Comparison of ENCODE assay signal across 8 mouse cellular contexts in genomic region chr9:50462494-50463204, GRCm38 (mm10). TPM values are rescaled to one million over a fixed set of nuclear protein-coding genes. Genes with fewer than 3 reads are reported as not detected.
A peak's percentile ranks its signal among the peaks of the same experiment; 100 is the strongest.
DNase-seq lines count a peak whose midpoint lies in the region; ATAC-seq and TF ChIP-seq lines count a peak whose summit lies in the region.

No protein-coding gene starts in this region.

- H3K4me3 ChIP-seq in cerebellum, adult 2 months (replicated peaks; ENCODE audit: insufficient read depth, low read depth, low read length) = no peak overlapping the region
- H3K4me3 ChIP-seq in forebrain, embryonic 15.5 days = no peak overlapping the region
- no peak overlapping the region for H3K4me3 ChIP-seq in hindbrain, embryonic 12.5 days

- H3K4me1 ChIP-seq in cerebellum, adult 2 months (ENCODE audit: control insufficient read depth, insufficient read depth, low read length) = no peaks in the 10 kb centered on the region
- H3K4me1 ChIP-seq in forebrain, embryonic 15.5 days = no peaks in the 10 kb centered on the region
- H3K4me1 ChIP-seq in hindbrain, embryonic 12.5 days = no peaks in the 10 kb centered on the region

- DNase-seq in R1 (ENCODE audit: low read depth, low spot score) = peak; percentile 75
- DNase-seq in cerebellum, adult 2 months = peak; percentile 42 to 58
- DNase-seq in layer of hippocampus, postnatal 10 days (ENCODE audit: low spot score in 2 of 2) = peak; percentile 80 to 83
- peak; percentile 78 for DNase-seq in lung, postnatal 25 days (ENCODE audit: low spot score)
- peak; percentile 58 for DNase-seq in retina, postnatal 7 days (ENCODE audit: low read depth, low spot score)
- DNase-seq in urinary bladder, postnatal 25 days (ENCODE audit: low spot score) = peak; percentile 80

- no peaks in the 10 kb centered on the region for H3K9me3 ChIP-seq in forebrain, embryonic 15.5 days
- no peaks in the 10 kb centered on the region for H3K9me3 ChIP-seq in hindbrain, embryonic 12.5 days (replicated peaks)

- ATAC-seq in forebrain, embryonic 15.5 days (replicated peaks) = no peak
- no peak for ATAC-seq in hindbrain, embryonic 12.5 days (ENCODE audit: low FRiP score)

- no peak for TF ChIP-seq POLR2A in cerebellum, adult 2 months (IDR thresholded peaks at IDR 0.05; ENCODE audit: borderline replicate concordance, insufficient read depth, low read length)

- H3K9ac ChIP-seq in forebrain, embryonic 15.5 days (replicated peaks) = no peak overlapping the region
- no peak overlapping the region for H3K9ac ChIP-seq in hindbrain, embryonic 12.5 days

- no peaks in the 10 kb centered on the region for H3K27me3 ChIP-seq in cerebellum, adult 2 months (ENCODE audit: control insufficient read depth, insufficient read depth, low read length)
- H3K27me3 ChIP-seq in forebrain, embryonic 15.5 days = no peaks in the 10 kb centered on the region
- H3K27me3 ChIP-seq in hindbrain, embryonic 12.5 days = no peaks in the 10 kb centered on the region; the same call in 1 of the 2 replicates

- H3K4me2 ChIP-seq in forebrain, embryonic 15.5 days (replicated peaks) = peak overlapping the region; percentile 16
- H3K4me2 ChIP-seq in hindbrain, embryonic 12.5 days (replicated peaks) = peak overlapping the region; percentile 30

- TF ChIP-seq CTCF in cerebellum, adult 2 months (IDR thresholded peaks at IDR 0.05; ENCODE audit: borderline replicate concordance, insufficient read depth, low read depth, low read length) = peak; percentile 73

- H3K36me3 ChIP-seq in forebrain, embryonic 15.5 days = no peaks in the 10 kb centered on the region
- H3K36me3 ChIP-seq in hindbrain, embryonic 12.5 days = no peaks in the 10 kb centered on the region

- H3K27ac ChIP-seq in cerebellum, adult 2 months (ENCODE audit: insufficient read depth, low read length) = no peak overlapping the region
- H3K27ac ChIP-seq in forebrain, embryonic 15.5 days (replicated peaks) = no peak overlapping the region
- H3K27ac ChIP-seq in hindbrain, embryonic 12.5 days = no peak overlapping the region

- WGBS in cerebellum, adult 2 months = 49% methylated on average over 19 of the region's 19 CpGs
- 48% methylated on average over 19 of the region's 19 CpGs for WGBS in forebrain, embryonic 15.5 days
- WGBS in hindbrain, embryonic 12.5 days = 42% methylated on average over 18 of the region's 19 CpGs

RNA-seq across cellular contexts. Expression of gene Plet1, which starts 31.7 kb away (rescaled TPM):
- 0.11 and 0.23 TPM in 2 replicates for polyA plus RNA-seq in cerebellum, adult 2 months (2012; rRNA removed)
- polyA plus RNA-seq in forebrain, embryonic 15.5 days (2015; fragmentation: Nextera tagmentation; extraction: Ambion mirVana) = 0.23 TPM in 1 of 2 replicates, not detected in the other
- polyA plus RNA-seq in hindbrain, embryonic 12.5 days (2016; fragmentation: Nextera tagmentation; extraction: Ambion mirVana) = 0.79 and 1.1 TPM in 2 replicates
- total RNA-seq in layer of hippocampus, postnatal 10 days (2021) = under 1 TPM in 1 of 2 experiments, not detected in 1; 0.27 TPM
